Mouse (Mus musculus): Measurements from ENCODE around the gene Tmem165. TPM values are rescaled to one million over a fixed set of nuclear protein-coding genes. Genes with fewer than 3 reads are reported as not detected.

Tmem165 gene
- polyA plus RNA-seq, 1 experiment from 2014 or later = 47.0 TPM

- Histone ChIP-seq H3K9me3 (no peaks in the 10 kb centered on the region), H3K36me3 (peaks cover 49% of the 10 kb centered on the region)
Observed at GRCm38 (mm10) chr5:76203171-76203570, 19.5 kb downstream of the Tmem165 start.

GRCm38 (mm10) chr5:76205886-76206285 lies 22.2 kb downstream of the Tmem165 start:
- no peak overlapping the region for H3K4me2 ChIP-seq
- no peaks in the 10 kb centered on the region for H3K27me3 ChIP-seq
- no peak overlapping the region for H3K9ac ChIP-seq
- no peaks in the 10 kb centered on the region for H3K9me3 ChIP-seq
- no peak for ATAC-seq (ENCODE audit: low FRiP score, low read depth)
- H3K36me3 ChIP-seq = peaks cover 54% of the 10 kb centered on the region
- H3K4me3 ChIP-seq = no peak overlapping the region
- no peaks in the 10 kb centered on the region for H3K4me1 ChIP-seq (replicated peaks)
- WGBS = 88% methylated on average over 2 of the region's 2 CpGs
- H3K27ac ChIP-seq (replicated peaks) = no peak overlapping the region

More at GRCm38 (mm10) chr5:76203171-76203570, 19.5 kb downstream of the Tmem165 start:
- H3K27ac ChIP-seq (replicated peaks) = no peak overlapping the region
- no peak overlapping the region for H3K9ac ChIP-seq
- H3K4me2 ChIP-seq = no peak overlapping the region
- WGBS = 94% methylated on average over 3 of the region's 3 CpGs
- H3K4me3 ChIP-seq = no peak overlapping the region
- H3K4me1 ChIP-seq (replicated peaks) = no peaks in the 10 kb centered on the region
- no peaks in the 10 kb centered on the region for H3K27me3 ChIP-seq
- no peak for ATAC-seq (ENCODE audit: low FRiP score, low read depth)

GRCm38 (mm10) chr5:76208066-76208465 lies 24.4 kb downstream of the Tmem165 start:
- no peak for ATAC-seq (ENCODE audit: low FRiP score, low read depth)
- H3K4me3 ChIP-seq = no peak overlapping the region
- H3K4me2 ChIP-seq = no peak overlapping the region
- H3K27ac ChIP-seq (replicated peaks) = no peak overlapping the region
- H3K4me1 ChIP-seq (replicated peaks) = no peaks in the 10 kb centered on the region
- WGBS = 94% methylated on average over 5 of the region's 5 CpGs
- H3K36me3 ChIP-seq = peaks cover 57% of the 10 kb centered on the region
- no peaks in the 10 kb centered on the region for H3K27me3 ChIP-seq
- H3K9ac ChIP-seq = no peak overlapping the region
- no peaks in the 10 kb centered on the region for H3K9me3 ChIP-seq

GRCm38 (mm10) chr5:76216691-76217090 lies 33.0 kb downstream of the Tmem165 start:
- H3K27me3 ChIP-seq = no peaks in the 10 kb centered on the region
- peaks cover 36% of the 10 kb centered on the region for H3K36me3 ChIP-seq
- 85% methylated on average over 6 of the region's 6 CpGs for WGBS
- H3K4me2 ChIP-seq = no peak overlapping the region
- no peaks in the 10 kb centered on the region for H3K4me1 ChIP-seq (replicated peaks)
- no peak overlapping the region for H3K9ac ChIP-seq
- no peak overlapping the region for H3K27ac ChIP-seq (replicated peaks)
- H3K9me3 ChIP-seq = no peaks in the 10 kb centered on the region
- no peak overlapping the region for H3K4me3 ChIP-seq
- ATAC-seq (ENCODE audit: low FRiP score, low read depth) = no peak

- peaks cover 55% of the 10 kb centered on the region for H3K36me3 ChIP-seq
- H3K9ac ChIP-seq = no peak overlapping the region
- no peak overlapping the region for H3K4me3 ChIP-seq
- no peak for ATAC-seq (ENCODE audit: low FRiP score, low read depth)
- no peak overlapping the region for H3K4me2 ChIP-seq
- no peaks in the 10 kb centered on the region for H3K27me3 ChIP-seq
- H3K27ac ChIP-seq (replicated peaks) = no peak overlapping the region
- no peaks in the 10 kb centered on the region for H3K9me3 ChIP-seq
- WGBS = 94% methylated on average over 13 of the region's 13 CpGs
- no peaks in the 10 kb centered on the region for H3K4me1 ChIP-seq (replicated peaks)
Observed at GRCm38 (mm10) chr5:76231171-76231855, 47.6 kb downstream of the Tmem165 start.

- Histone ChIP-seq H3K4me2 (no peak overlapping the region), H3K9me3 (no peaks in the 10 kb centered on the region), H3K36me3 (peaks cover 21% of the 10 kb centered on the region), H3K4me3 (no peak overlapping the region), H3K4me1 (replicated peaks) (no peaks in the 10 kb centered on the region), H3K9ac (no peak overlapping the region), H3K27me3 (no peaks in the 10 kb centered on the region), H3K27ac (replicated peaks) (no peak overlapping the region)
- 95% methylated on average over 3 of the region's 3 CpGs for WGBS
- ATAC-seq (ENCODE audit: low FRiP score, low read depth) = no peak
Observed at GRCm38 (mm10) chr5:76243274-76243673, 59.6 kb downstream of the Tmem165 start.

GRCm38 (mm10) chr5:76243929-76244328 lies 60.2 kb downstream of the Tmem165 start:
- Histone ChIP-seq H3K36me3 (peaks cover 18% of the 10 kb centered on the region), H3K9me3 (no peaks in the 10 kb centered on the region), H3K27me3 (no peaks in the 10 kb centered on the region), H3K4me2 (no peak overlapping the region), H3K27ac (replicated peaks) (no peak overlapping the region), H3K4me1 (replicated peaks) (no peaks in the 10 kb centered on the region), H3K4me3 (no peak overlapping the region), H3K9ac (no peak overlapping the region)
- WGBS = 96% methylated on average over 4 of the region's 4 CpGs
- no peak for ATAC-seq (ENCODE audit: low FRiP score, low read depth)

GRCm38 (mm10) chr5:76244430-76244829 lies 60.8 kb downstream of the Tmem165 start:
- WGBS = 95% methylated on average over 10 of the region's 10 CpGs
- Histone ChIP-seq H3K4me2 (no peak overlapping the region), H3K27ac (replicated peaks) (no peak overlapping the region), H3K9ac (no peak overlapping the region), H3K4me1 (replicated peaks) (no peaks in the 10 kb centered on the region), H3K4me3 (no peak overlapping the region), H3K27me3 (no peaks in the 10 kb centered on the region), H3K36me3 (peaks cover 18% of the 10 kb centered on the region), H3K9me3 (no peaks in the 10 kb centered on the region)
- ATAC-seq (ENCODE audit: low FRiP score, low read depth) = no peak

GRCm38 (mm10) chr5:76245419-76245818 lies 61.7 kb downstream of the Tmem165 start:
- H3K4me1 ChIP-seq (replicated peaks) = no peaks in the 10 kb centered on the region
- H3K9me3 ChIP-seq = no peaks in the 10 kb centered on the region
- no peak overlapping the region for H3K9ac ChIP-seq
- WGBS = 88% methylated on average over 3 of the region's 3 CpGs
- H3K27me3 ChIP-seq = no peaks in the 10 kb centered on the region
- no peak overlapping the region for H3K27ac ChIP-seq (replicated peaks)
- no peak overlapping the region for H3K4me3 ChIP-seq
- H3K36me3 ChIP-seq = peaks cover 8% of the 10 kb centered on the region
- ATAC-seq (ENCODE audit: low FRiP score, low read depth) = no peak
- H3K4me2 ChIP-seq = no peak overlapping the region

GRCm38 (mm10) chr5:76246539-76246938 lies 62.9 kb downstream of the Tmem165 start:
- no peaks in the 10 kb centered on the region for H3K9me3 ChIP-seq
- H3K27me3 ChIP-seq = no peaks in the 10 kb centered on the region
- no peak overlapping the region for H3K27ac ChIP-seq (replicated peaks)
- H3K36me3 ChIP-seq = peaks cover 7% of the 10 kb centered on the region; the same call in 1 of the 2 replicates
- ATAC-seq (ENCODE audit: low FRiP score, low read depth) = no peak
- H3K9ac ChIP-seq = no peak overlapping the region
- no peak overlapping the region for H3K4me3 ChIP-seq
- H3K4me1 ChIP-seq (replicated peaks) = no peaks in the 10 kb centered on the region
- no peak overlapping the region for H3K4me2 ChIP-seq

- no peak overlapping the region for H3K4me3 ChIP-seq
- 94% methylated on average over 3 of the region's 3 CpGs for WGBS
- H3K27me3 ChIP-seq = no peaks in the 10 kb centered on the region
- H3K36me3 ChIP-seq = peaks cover 8% of the 10 kb centered on the region
- H3K9me3 ChIP-seq = no peaks in the 10 kb centered on the region
- no peak overlapping the region for H3K9ac ChIP-seq
- no peaks in the 10 kb centered on the region for H3K4me1 ChIP-seq (replicated peaks)
- no peak overlapping the region for H3K27ac ChIP-seq (replicated peaks)
- no peak for ATAC-seq (ENCODE audit: low FRiP score, low read depth)
- H3K4me2 ChIP-seq = no peak overlapping the region
Observed at GRCm38 (mm10) chr5:76250948-76251347, 67.3 kb downstream of the Tmem165 start.

Measured in hindbrain, embryonic 15.5 days (tissue).